Mouse (Mus musculus): ENCODE results near the gene Rpp30.
A peak's percentile ranks its signal among the peaks of the same experiment; 100 is the strongest.

Gene Rpp30

DNA sequence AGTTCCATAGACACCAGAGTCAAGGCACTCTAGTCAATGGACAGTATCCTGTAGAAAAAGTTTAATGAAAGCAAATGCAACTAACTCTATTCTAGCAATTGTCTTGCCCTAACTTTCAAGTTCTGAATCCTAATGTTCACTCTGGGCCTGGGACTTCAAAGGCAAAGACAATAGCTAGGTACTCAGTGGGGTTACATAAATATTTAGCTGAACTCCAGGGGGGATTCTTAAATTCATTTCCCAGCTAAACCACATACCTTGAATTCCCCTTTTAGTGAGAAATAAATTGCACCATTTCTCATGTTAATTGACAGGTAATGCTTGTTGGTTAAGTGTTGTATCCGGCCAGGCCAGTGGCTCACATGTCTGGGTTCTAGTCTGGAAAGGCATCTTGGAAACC, 40.7 kb downstream of the Rpp30 start:
- no peak for DNase-seq (ENCODE audit: extremely low read depth, insufficient read length, low spot score)

- DNase-seq (ENCODE audit: extremely low read depth, insufficient read length, low spot score), result peak; percentile 59
These were observed 44.9 kb downstream of the Rpp30 start for GRCm38 (mm10) chr19:36128440-36128839.

GRCm38 (mm10) chr19:36129213-36129612, 45.7 kb downstream of the Rpp30 start:
- peak; percentile 90 for DNase-seq (ENCODE audit: extremely low read depth, insufficient read length, low spot score)

DNA sequence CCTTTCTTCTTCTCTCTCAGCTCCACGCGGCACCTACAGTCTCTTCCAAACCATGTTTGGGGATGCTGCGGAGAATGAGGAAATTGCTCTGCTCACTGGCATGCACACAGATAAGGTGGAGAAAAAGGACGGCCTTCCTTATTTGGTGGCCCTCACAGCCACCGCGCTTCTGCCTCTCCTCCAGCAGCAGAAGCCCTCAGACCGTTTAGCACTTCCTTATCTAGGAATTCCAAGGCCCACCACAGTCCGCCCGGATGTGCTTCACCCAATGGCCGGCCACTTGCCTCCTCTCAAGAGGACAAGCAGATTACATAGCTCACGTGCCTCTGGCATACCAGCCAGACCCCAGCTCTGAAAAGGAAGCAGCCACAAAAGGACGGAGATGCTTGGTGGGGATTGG, 46.1 kb downstream of the Rpp30 start:
- DNase-seq (ENCODE audit: extremely low read depth, insufficient read length, low spot score), result peak; percentile 77

GRCm38 (mm10) chr19:36130181-36130580, 46.7 kb downstream of the Rpp30 start:
- no peak for DNase-seq (ENCODE audit: extremely low read depth, insufficient read length, low spot score)

GRCm38 (mm10) chr19:36131990-36132389, 48.5 kb downstream of the Rpp30 start:
- no peak for DNase-seq (ENCODE audit: extremely low read depth, insufficient read length, low spot score)

- no peak for DNase-seq (ENCODE audit: extremely low read depth, insufficient read length, low spot score)
These were observed 49.5 kb downstream of the Rpp30 start for GRCm38 (mm10) chr19:36133064-36133463.

DNA sequence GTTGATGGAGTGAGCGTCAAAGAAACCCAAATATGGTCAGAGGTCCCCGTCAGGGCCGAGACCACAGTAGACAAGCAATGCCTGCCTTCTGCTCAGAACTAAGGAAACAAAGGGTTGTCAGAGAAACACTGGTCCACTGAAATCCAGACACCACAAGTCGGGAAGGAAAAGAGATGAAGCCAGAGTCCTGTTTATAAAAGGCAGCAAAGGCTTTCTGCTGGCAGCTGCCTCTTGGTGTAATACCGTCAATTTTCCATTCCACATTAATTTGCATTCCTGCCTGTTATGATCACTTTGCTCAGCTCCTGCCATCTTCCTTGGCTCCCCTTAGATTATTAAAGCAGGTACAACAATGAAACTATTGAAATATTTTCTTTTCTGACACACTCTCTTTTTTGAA, 50.2 kb downstream of the Rpp30 start:
- no peak for DNase-seq (ENCODE audit: extremely low read depth, insufficient read length, low spot score)

- no peak for DNase-seq (ENCODE audit: extremely low read depth, insufficient read length, low spot score)
These were observed 60.1 kb downstream of the Rpp30 start for GRCm38 (mm10) chr19:36143571-36143970.

- peak; percentile 27 for DNase-seq (ENCODE audit: extremely low read depth, insufficient read length, low spot score)
These were observed 65.1 kb downstream of the Rpp30 start for GRCm38 (mm10) chr19:36148578-36148977.

DNA sequence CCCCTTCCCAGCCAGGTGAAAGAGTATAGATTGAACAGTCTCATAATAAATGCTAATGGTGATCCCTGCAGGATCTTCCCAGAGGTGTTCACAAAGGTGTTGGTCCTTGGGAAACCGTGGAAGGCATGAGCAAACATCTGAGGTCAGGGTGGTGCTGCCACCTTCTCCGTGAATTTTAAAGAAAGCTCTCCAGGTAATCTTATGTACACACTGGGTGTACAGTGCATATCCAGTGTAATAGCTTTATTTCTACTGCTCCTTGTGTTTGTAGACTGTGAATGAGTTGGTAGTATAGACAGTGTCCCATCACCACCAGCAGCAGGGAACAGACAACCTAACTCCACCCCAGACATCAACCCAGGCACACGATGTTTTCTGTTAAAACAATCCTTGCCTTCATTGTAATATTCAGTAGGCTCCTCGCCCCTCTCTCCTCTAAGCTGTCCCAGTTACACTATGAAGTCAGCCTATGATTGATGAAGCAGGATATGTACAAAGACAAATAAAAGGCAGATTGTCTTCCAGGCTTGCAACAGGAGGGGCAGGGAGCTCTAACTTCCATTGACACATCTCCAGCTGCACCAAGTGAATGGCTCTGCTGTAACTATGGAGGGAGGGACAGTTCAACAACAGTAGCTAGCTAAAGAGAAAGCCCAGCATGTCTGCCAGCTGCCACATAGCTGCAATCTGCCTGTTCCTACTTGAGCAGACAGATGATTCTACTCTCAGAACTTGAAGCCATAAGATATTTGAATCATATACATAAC, 66.9 kb downstream of the Rpp30 start:
- DNase-seq (ENCODE audit: extremely low read depth, insufficient read length, low spot score), result no peak

Measured in 3134 (cell line).